Mouse (Mus musculus): ENCODE data around the gene Fbxw28.
"Not testable (repeated sequence)": the region's sequence is repeated elsewhere in the genome, so short reads cannot be mapped to it uniquely, and the experiment has no call there.

The Fbxw28 gene

DNA sequence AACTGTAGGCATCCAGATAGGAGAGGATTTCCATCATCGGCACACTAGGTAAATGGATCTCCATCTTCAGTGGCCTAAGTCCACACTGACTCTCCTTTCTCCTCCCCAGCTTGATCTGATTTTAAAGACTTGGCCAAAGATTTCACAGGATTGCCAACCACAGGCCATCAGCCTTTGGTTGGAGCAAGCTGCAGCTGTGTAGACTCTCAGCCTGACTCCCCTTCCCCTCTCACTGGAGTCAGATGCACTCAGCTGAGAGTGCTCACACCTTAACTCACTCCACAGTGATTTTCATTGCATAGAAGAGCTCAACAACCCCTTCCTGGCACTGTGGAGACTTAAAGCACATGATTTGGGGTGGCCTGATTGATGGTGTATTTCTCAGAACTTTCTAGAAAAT is at the start of gene Fbxw28:
Gene Fbxw28, minus strand, starts transcription at position 101 of the 400 bp plus-strand sequence.
- DNase-seq (ENCODE audit: low spot score), result not testable (repeated sequence)

DNA sequence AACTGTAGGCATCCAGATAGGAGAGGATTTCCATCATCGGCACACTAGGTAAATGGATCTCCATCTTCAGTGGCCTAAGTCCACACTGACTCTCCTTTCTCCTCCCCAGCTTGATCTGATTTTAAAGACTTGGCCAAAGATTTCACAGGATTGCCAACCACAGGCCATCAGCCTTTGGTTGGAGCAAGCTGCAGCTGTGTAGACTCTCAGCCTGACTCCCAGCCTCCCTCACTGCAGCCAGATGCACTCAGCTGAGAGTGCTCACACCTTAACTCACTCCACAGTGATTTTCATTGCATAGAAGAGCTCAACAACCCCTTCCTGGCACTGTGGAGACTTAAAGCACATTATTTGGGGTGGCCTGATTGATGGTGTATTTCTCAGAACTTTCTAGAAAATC is 51.9 kb downstream of the Fbxw28 start, which contains the start of gene Fbxw14:
Gene Fbxw14, minus strand, starts transcription at position 101 of the 400 bp plus-strand sequence.
- not testable (repeated sequence) for DNase-seq (ENCODE audit: low spot score)

Measured in c-Kit-positive CD71-positive TER-119-positive erythroid progenitor cells, embryonic 14.5 days (primary cell).